Mouse (Mus musculus) midbrain, embryonic 14.5 days (tissue): ENCODE data around the gene Vat1l. TPM values are rescaled to one million over a fixed set of nuclear protein-coding genes. Genes with fewer than 3 reads are reported as not detected.

Experiments used
- ATAC-seq: fragments of 200-750 bp; cut with Nextera tagmentation; 2 replicates; pipeline ENCODE4 v1.8.0; 2017; ENCODE audit warnings: moderate number of reproducible peaks, moderate library complexity; ENCODE audit not compliant: low FRiP score, low TSS enrichment
- DNase-seq: peaks from one replicate; pipeline ENCODE4 v3.0.0-alpha.2; 2015
- H3K27ac ChIP-seq: fragments of 300-500 bp; sonication (generic); replicated peaks from 2 replicates; pipeline ENCODE4 v1.5.1; 2014; ENCODE audit warnings: mild to moderate bottlenecking, low read depth, low read length, moderate library complexity
- H3K27me3 ChIP-seq: fragments of 300-500 bp; sonication (generic); 2 replicates; pipeline ENCODE4 v1.6.1; 2014; ENCODE audit warnings: low read length, control low read depth, mixed read lengths; ENCODE audit not compliant: control insufficient read depth, insufficient read depth
- H3K36me3 ChIP-seq: fragments of 300-500 bp; sonication (generic); 2 replicates; pipeline ENCODE4 v1.6.1; 2014; ENCODE audit warnings: low read length, control low read depth; ENCODE audit not compliant: control insufficient read depth, insufficient read depth
- H3K4me1 ChIP-seq: fragments of 300-500 bp; sonication (generic); 2 replicates; pipeline ENCODE4 v1.6.1; 2014; ENCODE audit warnings: mild to moderate bottlenecking, antibody characterized with exemption, low read length, control low read depth; ENCODE audit not compliant: control insufficient read depth, insufficient read depth
- H3K4me2 ChIP-seq: fragments of 300-500 bp; sonication (generic); 2 replicates; pipeline ENCODE4 v1.6.1; 2014; ENCODE audit warnings: mild to moderate bottlenecking, low read length, moderate library complexity
- H3K4me3 ChIP-seq: fragments of 300-500 bp; sonication (generic); replicated peaks from 2 replicates; pipeline ENCODE4 v1.5.1; 2014; ENCODE audit warnings: low read depth, low read length
- H3K9ac ChIP-seq: fragments of 300-500 bp; sonication (generic); replicated peaks from 2 replicates; pipeline ENCODE4 v1.6.1; 2014; ENCODE audit warnings: mild to moderate bottlenecking, low read length, moderate library complexity
- H3K9me3 ChIP-seq: fragments of 300-500 bp; sonication (generic); 2 replicates; pipeline ENCODE4 v1.6.1; 2016; ENCODE audit warnings: low read length, control low read depth, mixed read lengths; ENCODE audit not compliant: control insufficient read depth
- WGBS: fragments of 180-500 bp; shearing (Covaris S2); extraction: QIAGEN DNeasy Blood & Tissue Kit; methylation state at CpG from one replicate; pipeline ENCODE4 v1.1.7; 2014; 5-methylcytosine and 5-hydroxymethylcytosine counted together
- polyA plus RNA-seq: library from polyadenylated mRNA; unstranded; fragments of >200 nt; fragmentation: Nextera tagmentation; extraction: Ambion mirVana; gene quantifications from 2 replicates; pipeline ENCODE4 v1.2.1, GENCODE M21; 2014

The Vat1l gene
- polyA plus RNA-seq, result 29.5 and 47.7 TPM in 2 replicates

DNA sequence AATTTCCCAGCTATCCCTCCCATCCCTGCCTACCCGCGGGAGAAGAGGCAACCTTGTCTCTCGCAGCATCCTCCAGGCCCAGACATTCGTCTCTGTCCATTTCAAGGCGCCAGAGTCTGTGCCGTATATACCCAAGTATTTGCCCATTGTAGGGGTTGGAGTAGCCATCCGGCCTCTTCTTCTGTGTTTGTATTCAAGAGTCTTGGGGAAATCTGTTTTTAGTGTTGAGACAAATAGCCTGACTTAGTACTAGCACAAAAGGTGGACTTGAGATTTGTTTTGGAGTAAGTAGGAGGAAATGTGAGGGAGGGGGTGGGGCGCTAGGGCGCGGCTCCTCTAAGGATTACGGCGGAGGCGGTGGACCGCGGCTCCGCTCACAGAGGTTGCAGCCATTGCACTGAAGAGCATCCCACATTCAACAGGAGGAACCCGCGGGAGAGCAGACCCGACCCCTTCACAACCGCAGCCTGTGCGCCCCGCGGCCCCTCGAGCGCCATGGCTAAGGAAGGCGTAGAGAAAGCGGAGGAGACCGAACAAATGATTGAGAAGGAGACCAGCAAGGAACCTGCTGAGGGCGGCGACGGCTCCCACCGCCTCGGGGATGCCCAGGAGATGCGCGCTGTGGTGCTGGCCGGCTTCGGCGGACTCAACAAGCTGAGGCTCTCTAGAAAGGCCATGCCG lies at the start of gene Vat1l:
Gene Vat1l, plus strand, starts transcription at position 392 of the 681 bp plus-strand sequence.
- DNase-seq (peak; percentile 86), ATAC-seq (peak; percentile 80)
- no peaks in the 10 kb centered on the region for H3K27me3 ChIP-seq
- H3K4me1 ChIP-seq, result peaks cover 11% of the 10 kb centered on the region
- under 1% methylated on average over 39 of the region's 39 CpGs for WGBS
- peak within 1 kb of the TSS; percentile 60 for H3K4me3 ChIP-seq
- peak within 1 kb of the TSS; percentile 43 for H3K27ac ChIP-seq
- peak within 1 kb of the TSS; percentile 90 for H3K4me2 ChIP-seq
- H3K9me3 ChIP-seq, result no peaks in the 10 kb centered on the region
- H3K36me3 ChIP-seq, result no peaks in the 10 kb centered on the region
- peak within 1 kb of the TSS; percentile 69 for H3K9ac ChIP-seq

DNA sequence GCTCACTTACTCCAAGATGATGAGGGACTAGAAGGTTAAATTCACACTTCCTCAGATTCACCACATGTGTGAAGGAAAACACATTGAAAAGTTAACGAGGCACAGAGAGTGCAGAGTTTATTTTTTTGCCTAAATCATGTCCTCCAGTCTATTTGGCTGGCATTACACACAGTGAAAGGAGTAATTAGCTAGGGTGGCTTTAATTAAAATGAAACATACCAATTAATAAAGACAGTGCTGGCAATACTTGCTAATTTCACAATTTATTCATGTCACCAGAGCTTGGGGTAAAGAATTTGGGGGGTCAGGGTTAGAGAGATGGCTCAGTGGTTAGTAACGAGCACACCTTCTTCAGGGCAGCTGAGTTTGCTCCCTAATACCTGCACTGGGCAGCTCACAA lies 46.8 kb upstream of the Vat1l start:
- Histone ChIP-seq H3K4me2 (no peak overlapping the region), H3K9ac (no peak overlapping the region), H3K27me3 (no peaks in the 10 kb centered on the region), H3K4me3 (no peak overlapping the region), H3K36me3 (no peaks in the 10 kb centered on the region), H3K4me1 (no peaks in the 10 kb centered on the region), H3K27ac (no peak overlapping the region), H3K9me3 (no peaks in the 10 kb centered on the region)
- DNase-seq, result no peak
- WGBS, result 78% methylated on average over 2 of the region's 2 CpGs
- ATAC-seq, result no peak

DNA sequence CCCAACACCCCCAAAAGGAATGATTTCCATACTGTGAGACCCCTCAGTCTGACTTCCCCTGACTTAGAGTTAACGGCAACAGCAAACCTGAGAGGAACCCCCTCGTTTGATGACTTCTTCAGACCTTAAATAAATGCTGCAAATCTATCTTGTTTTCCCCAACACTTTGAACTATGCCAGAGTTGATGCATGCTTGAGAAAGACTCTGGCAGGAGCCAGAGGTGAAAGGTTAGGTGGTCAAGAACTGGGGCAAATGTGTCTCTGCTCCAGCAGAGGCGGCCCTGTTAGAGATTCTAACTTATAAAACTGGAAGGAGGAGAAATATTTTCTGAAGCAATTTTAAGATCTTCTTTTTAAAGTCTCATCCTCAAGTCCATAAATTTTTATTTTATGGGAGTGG lies 45.7 kb upstream of the Vat1l start:
- Histone ChIP-seq H3K27ac (no peak overlapping the region), H3K4me2 (no peak overlapping the region), H3K9ac (no peak overlapping the region), H3K4me1 (0 out of 2 replicates have a peak, but pooled peaks cover under 1% of the 10 kb centered on the region), H3K4me3 (no peak overlapping the region), H3K9me3 (no peaks in the 10 kb centered on the region), H3K36me3 (no peaks in the 10 kb centered on the region), H3K27me3 (no peaks in the 10 kb centered on the region)
- WGBS, result 86% methylated on average over 3 of the region's 3 CpGs
- DNase-seq (no peak), ATAC-seq (no peak)

DNA sequence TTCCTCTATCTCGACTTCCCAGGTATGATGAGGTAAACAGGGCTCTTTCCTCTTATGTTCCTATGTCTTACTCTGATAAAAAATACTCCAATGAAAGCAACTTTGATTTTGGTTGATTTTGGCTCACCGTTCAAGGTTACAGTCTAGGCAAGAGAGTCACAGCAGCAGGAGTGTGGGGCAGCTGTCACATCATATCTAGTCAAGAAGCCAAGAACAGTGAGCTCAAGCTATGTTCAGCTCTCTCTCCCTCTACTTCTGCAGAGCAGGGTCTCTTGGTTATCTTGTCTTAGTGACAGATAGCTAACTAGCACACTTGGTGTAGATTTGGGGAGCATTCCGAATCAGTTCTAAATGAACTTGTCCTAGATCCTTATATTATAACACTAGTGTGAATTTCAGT lies 41.5 kb upstream of the Vat1l start:
- no peak for DNase-seq
- no peak overlapping the region for H3K4me3 ChIP-seq
- no peaks in the 10 kb centered on the region for H3K27me3 ChIP-seq
- no peak for ATAC-seq
- H3K9me3 ChIP-seq, result no peaks in the 10 kb centered on the region
- H3K9ac ChIP-seq, result no peak overlapping the region
- H3K36me3 ChIP-seq, result no peaks in the 10 kb centered on the region
- H3K4me1 ChIP-seq, result peaks cover 12% of the 10 kb centered on the region; the same call in 1 of the 2 replicates
- 90% methylated on average over 3 of the region's 3 CpGs for WGBS
- H3K4me2 ChIP-seq, result no peak overlapping the region
- no peak overlapping the region for H3K27ac ChIP-seq

DNA sequence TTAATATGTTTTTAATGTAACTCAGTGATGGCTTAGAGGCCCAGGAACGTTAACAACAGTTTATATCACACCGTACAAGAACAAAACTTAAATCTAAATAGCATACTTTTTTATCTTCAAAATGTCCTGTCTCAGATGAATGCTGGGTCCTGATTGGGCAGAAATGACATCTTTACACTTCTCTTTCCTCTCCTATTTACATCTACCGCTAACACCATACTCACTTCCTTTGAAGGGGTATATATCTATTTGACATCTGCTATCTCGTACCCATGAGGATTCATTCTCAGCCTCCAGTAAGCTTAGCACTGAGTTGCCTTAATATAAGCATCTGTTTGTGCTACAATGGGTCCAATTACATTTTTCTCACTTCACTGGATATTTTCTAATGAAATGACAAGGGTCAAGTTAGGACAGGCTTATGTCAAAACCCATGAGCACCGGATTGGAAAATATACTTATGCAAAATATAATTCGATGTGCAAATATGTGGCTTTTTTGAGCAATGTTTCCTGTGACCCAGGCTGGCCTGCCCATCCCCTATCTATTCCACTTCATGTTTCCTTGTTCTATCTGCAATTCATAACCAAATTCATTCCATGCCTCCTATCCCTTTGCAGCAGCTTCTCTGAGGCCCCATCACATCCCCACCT lies 40.8 kb upstream of the Vat1l start:
- H3K9ac ChIP-seq, result no peak overlapping the region
- H3K27me3 ChIP-seq, result no peaks in the 10 kb centered on the region
- H3K9me3 ChIP-seq, result no peaks in the 10 kb centered on the region
- no peak overlapping the region for H3K4me3 ChIP-seq
- peaks cover 12% of the 10 kb centered on the region; the same call in 1 of the 2 replicates for H3K4me1 ChIP-seq
- DNase-seq (no peak), ATAC-seq (no peak)
- no peaks in the 10 kb centered on the region for H3K36me3 ChIP-seq
- 78% methylated on average over 6 of the region's 6 CpGs for WGBS
- no peak overlapping the region for H3K27ac ChIP-seq
- H3K4me2 ChIP-seq, result no peak overlapping the region

GRCm38 (mm10) chr8:114165741-114166140 lies 39.7 kb upstream of the Vat1l start:
- DNase-seq (peak; percentile 13), ATAC-seq (no peak)
- Histone ChIP-seq H3K4me2 (no peak overlapping the region), H3K27ac (no peak overlapping the region), H3K9me3 (no peaks in the 10 kb centered on the region), H3K4me1 (peaks cover 12% of the 10 kb centered on the region; the same call in 1 of the 2 replicates), H3K36me3 (no peaks in the 10 kb centered on the region), H3K4me3 (no peak overlapping the region), H3K9ac (no peak overlapping the region), H3K27me3 (no peaks in the 10 kb centered on the region)
- WGBS, result 13% methylated on average over 2 of the region's 2 CpGs

DNA sequence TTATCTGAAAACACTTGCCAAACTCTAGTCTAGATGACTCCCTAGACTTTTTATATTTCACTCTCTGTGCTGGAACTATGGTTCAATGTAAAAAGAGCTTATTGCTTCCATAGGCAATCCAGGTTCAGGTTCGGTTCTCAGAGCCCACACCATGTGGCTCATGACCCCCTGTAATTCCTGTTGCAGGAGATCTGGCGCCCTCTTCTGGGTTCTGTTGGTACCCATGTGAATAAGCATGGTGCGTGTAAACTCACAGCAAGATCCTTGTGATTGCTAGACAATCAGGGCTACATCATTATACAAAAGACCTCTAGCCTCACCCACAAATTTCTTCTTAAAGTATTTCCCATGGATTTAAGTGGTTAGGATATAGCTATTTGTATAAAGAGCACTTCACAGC lies 28.7 kb upstream of the Vat1l start:
- 68% methylated on average over 3 of the region's 3 CpGs for WGBS
- no peak for ATAC-seq
- no peak for DNase-seq

DNA sequence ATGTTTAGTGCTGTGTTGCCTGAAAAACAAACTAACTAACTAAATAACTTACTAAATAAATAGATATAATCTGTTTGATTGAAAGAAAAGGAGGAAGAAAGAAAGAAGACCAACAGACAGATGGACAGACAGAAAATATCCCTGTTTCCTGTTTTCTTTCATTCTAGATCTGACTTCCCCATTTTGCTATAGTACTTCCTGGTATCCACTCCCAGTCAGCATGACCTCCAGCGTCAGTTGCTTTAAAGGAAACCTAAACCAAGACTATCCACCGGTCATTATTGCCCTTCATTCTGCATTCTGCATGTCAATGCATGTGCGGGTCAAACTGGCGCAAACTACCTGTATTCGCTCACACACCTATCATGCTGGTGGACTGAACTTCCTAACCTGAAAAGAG lies 12.1 kb upstream of the Vat1l start:
- WGBS, result 90% methylated on average over 5 of the region's 5 CpGs
- no peak for ATAC-seq
- H3K27me3 ChIP-seq, result no peaks in the 10 kb centered on the region

More for the DNA sequence above, 28.7 kb upstream of the Vat1l start:
- H3K4me3 ChIP-seq, result no peak overlapping the region
- no peaks in the 10 kb centered on the region for H3K9me3 ChIP-seq
- H3K4me1 ChIP-seq, result no peaks in the 10 kb centered on the region
- no peaks in the 10 kb centered on the region for H3K36me3 ChIP-seq
- H3K27me3 ChIP-seq, result no peaks in the 10 kb centered on the region
- no peak overlapping the region for H3K27ac ChIP-seq
- H3K4me2 ChIP-seq, result no peak overlapping the region
- H3K9ac ChIP-seq, result no peak overlapping the region

DNA sequence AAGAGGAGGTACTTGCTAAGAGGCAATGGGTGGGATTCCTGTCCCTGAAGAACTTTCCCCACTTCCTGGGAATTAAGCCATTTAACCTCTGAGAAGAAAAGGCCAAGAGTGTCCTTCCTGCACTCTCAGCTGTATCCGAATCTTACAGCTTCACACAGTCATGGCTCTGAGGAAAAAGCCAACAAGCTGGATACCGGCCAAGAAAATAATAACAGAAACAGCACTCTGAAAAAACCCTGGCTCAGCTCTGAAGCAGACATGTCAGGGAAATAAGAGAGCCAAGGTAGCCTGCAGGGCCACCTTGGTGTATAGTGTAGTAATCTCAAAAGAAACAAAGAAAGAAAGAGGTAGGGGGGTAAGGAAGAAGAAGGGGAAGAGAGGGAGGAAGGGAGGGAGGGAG lies 6.4 kb upstream of the Vat1l start:
- Histone ChIP-seq H3K9me3 (no peaks in the 10 kb centered on the region), H3K4me3 (no peak overlapping the region), H3K9ac (no peak overlapping the region), H3K4me1 (no peaks in the 10 kb centered on the region), H3K36me3 (no peaks in the 10 kb centered on the region), H3K27me3 (no peaks in the 10 kb centered on the region), H3K4me2 (no peak overlapping the region), H3K27ac (no peak overlapping the region)
- DNase-seq, result peak; percentile 59
- WGBS, result 50% methylated on average over 2 of the region's 2 CpGs
- no peak for ATAC-seq

More for the DNA sequence above, 12.1 kb upstream of the Vat1l start:
- Histone ChIP-seq H3K4me1 (no peaks in the 10 kb centered on the region), H3K9me3 (no peaks in the 10 kb centered on the region), H3K9ac (no peak overlapping the region), H3K4me3 (no peak overlapping the region), H3K4me2 (no peak overlapping the region), H3K36me3 (no peaks in the 10 kb centered on the region), H3K27ac (no peak overlapping the region)
- DNase-seq, result no peak
